Mouse (Mus musculus): ENCODE results near the gene Mavs. TPM values are rescaled to one million over a fixed set of nuclear protein-coding genes. Genes with fewer than 3 reads are reported as not detected.

Gene Mavs
- 27.8 and 30.2 TPM in 2 replicates for polyA plus RNA-seq (2015; fragmentation: Nextera tagmentation; extraction: Ambion mirVana)

DNA sequence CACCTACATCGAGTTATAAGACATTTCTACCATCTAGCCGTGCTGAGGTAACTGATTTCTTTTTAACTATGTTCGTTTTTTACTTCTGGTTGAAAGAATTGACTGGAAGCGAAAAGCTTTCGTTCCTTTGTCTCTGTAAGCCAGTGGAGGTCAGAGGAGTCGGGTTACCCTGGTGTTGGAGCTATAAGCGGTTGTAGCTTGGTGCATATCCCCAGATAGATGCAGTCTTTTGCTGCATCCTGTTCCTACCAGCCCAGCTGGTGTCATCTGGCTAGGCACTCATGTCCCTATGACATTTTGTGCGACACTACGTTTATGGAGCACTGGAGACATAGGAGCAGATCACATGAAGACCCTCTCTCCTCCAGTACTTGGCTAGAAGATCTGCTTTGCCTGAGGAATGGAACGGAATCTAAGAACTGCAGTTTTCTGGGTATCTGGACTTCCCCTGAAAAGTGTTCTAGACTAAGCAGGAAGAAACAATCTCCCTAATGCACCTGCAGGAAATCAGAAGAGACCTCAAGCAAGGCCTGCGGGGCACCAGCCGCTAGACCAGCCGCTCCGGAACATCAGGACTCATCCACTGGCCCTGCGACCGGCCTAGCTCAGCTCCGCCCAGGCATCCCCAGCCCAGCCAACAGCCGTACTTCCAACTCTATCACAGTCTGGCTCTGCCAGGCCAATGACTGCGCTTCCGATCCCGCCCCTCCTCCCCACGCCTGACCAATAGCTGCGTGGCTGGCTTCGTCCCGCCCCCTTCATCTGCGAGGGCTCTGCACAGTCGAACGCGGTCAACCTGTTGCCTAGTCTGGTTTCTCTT, at the start of gene Mavs:
TSS of gene Mavs (plus strand) at position 757 of the 820 bp plus-strand sequence.
- peaks cover 20% of the 10 kb centered on the region; the same call in 1 of the 2 replicates for H3K36me3 ChIP-seq
- H3K27me3 ChIP-seq: no peaks in the 10 kb centered on the region
- H3K27ac ChIP-seq: peak within 1 kb of the TSS; percentile 91
- ATAC-seq (replicated peaks; ENCODE audit: low FRiP score): peak; percentile 100
- H3K4me3 ChIP-seq (replicated peaks): peak within 1 kb of the TSS; percentile 74
- H3K9me3 ChIP-seq (replicated peaks): no peaks in the 10 kb centered on the region
- H3K4me1 ChIP-seq: peaks cover 34% of the 10 kb centered on the region
- H3K4me2 ChIP-seq: peak within 1 kb of the TSS; percentile 86
- H3K9ac ChIP-seq: peak within 1 kb of the TSS; percentile 68
- WGBS: 9% methylated on average over 29 of the region's 29 CpGs

DNA sequence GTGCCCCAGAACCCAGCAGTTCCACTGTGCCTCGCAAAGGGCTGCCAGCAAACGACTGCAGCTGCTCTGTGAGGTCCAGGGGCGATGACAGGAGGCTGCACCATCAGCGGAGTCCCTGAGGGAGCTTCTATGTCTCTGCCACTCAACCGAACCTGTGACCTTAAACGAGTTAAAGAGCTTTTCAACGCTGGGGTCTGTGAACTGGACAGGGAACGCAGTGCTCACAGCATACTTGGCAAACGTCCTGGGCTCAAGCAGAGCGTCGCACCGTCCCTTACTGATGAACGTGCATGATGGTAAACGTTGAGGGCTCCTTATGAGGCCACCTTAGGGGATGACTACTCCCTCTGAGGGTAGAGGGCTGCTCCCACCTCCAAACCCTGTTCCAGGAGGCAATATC, 47.5 kb upstream of the Mavs start:
- WGBS: 3% methylated on average over 14 of the region's 14 CpGs
- H3K9ac ChIP-seq: peak overlapping the region; percentile 70
- no peak for ATAC-seq (replicated peaks; ENCODE audit: low FRiP score)
- H3K27me3 ChIP-seq: no peaks in the 10 kb centered on the region
- H3K4me1 ChIP-seq: peaks cover 49% of the 10 kb centered on the region
- peak overlapping the region; percentile 87 for H3K27ac ChIP-seq
- H3K4me2 ChIP-seq: peak overlapping the region; percentile 76
- H3K4me3 ChIP-seq (replicated peaks): peak overlapping the region; percentile 68
- no peaks in the 10 kb centered on the region for H3K9me3 ChIP-seq (replicated peaks)
- H3K36me3 ChIP-seq: peaks cover 4% of the 10 kb centered on the region

DNA sequence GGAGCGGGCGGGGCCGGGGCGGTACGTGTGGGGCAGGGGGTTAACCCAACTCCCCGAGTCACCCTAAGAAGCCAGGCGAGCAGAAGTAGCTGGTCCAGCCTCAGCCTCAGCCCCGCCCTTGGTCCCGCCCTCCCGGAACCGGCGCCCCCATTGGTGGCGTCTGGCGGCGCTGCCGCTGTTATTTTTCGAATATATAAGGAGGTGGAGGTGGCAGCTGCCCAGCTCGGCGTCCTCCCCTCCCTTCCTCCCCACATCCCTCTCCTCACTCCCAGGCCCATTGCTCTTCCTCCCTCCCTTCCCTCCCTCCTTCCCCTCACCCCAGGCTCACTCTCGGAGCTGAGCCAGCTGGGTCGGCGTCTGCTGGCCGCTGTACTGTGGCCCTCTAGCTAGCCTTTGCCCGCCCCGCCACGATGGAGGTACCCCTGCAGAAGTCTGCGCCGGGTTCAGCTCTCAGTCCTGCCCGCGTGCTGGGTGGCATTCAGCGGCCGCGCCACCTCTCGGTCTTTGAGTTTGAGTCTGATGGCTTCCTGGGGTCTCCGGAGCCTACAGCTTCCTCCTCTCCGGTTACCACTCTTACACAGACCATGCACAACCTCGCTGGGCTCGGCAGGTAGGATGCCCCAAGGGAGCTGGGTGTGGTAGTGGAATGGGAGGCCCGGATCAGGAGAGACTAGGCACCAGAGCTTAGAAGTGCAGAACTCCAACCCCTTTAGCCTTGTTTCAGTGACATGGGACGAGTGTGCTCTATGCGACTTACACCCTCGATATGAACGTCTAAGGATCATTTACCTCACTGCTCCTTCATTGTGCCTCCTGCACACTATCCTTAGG, 46.9 kb upstream of the Mavs start, which contains the start of the genes Cdc25b and Spef1:
TSS of gene Cdc25b (plus strand) at position 179 of the 831 bp plus-strand sequence.
TSS of gene Spef1 (minus strand) at position 512 of the 831 bp plus-strand sequence.
- peak within 1 kb of the TSS; percentile 87 for H3K27ac ChIP-seq
- H3K36me3 ChIP-seq: peaks cover 10% of the 10 kb centered on the region
- no peaks in the 10 kb centered on the region for H3K9me3 ChIP-seq (replicated peaks)
- H3K9ac ChIP-seq: peak within 1 kb of the TSS; percentile 70
- peak; percentile 87 for ATAC-seq (replicated peaks; ENCODE audit: low FRiP score)
- H3K4me1 ChIP-seq: peaks cover 51% of the 10 kb centered on the region
- H3K4me2 ChIP-seq: peak within 1 kb of the TSS; percentile 76
- H3K4me3 ChIP-seq (replicated peaks): peak within 1 kb of the TSS; percentile 68
- under 1% methylated on average over 42 of the region's 43 CpGs for WGBS
- no peaks in the 10 kb centered on the region for H3K27me3 ChIP-seq

DNA sequence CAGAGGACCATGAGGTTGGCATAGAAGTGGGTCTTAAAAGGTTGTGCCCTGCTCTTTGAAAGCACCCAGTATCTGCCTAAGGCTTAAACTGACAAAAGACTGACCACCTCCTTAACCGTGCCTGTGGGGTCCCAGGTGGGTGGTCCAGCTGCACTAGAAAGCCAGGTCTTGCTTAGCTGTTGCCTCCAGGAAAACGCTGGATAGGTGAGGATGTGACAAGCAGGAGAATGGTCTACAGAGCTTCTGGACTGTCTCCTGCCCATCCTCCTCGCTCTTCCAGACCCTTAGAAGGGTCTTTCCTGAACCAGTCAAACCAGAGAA, 46.3 kb upstream of the Mavs start:
- H3K36me3 ChIP-seq: peaks cover 14% of the 10 kb centered on the region
- peak overlapping the region; percentile 87 for H3K27ac ChIP-seq
- peak overlapping the region; percentile 70 for H3K9ac ChIP-seq
- H3K27me3 ChIP-seq: no peaks in the 10 kb centered on the region
- 22% methylated on average over 3 of the region's 3 CpGs for WGBS
- peaks cover 51% of the 10 kb centered on the region for H3K4me1 ChIP-seq
- no peak for ATAC-seq (replicated peaks; ENCODE audit: low FRiP score)
- peak overlapping the region; percentile 68 for H3K4me3 ChIP-seq (replicated peaks)
- H3K4me2 ChIP-seq: peak overlapping the region; percentile 76
- H3K9me3 ChIP-seq (replicated peaks): no peaks in the 10 kb centered on the region

DNA sequence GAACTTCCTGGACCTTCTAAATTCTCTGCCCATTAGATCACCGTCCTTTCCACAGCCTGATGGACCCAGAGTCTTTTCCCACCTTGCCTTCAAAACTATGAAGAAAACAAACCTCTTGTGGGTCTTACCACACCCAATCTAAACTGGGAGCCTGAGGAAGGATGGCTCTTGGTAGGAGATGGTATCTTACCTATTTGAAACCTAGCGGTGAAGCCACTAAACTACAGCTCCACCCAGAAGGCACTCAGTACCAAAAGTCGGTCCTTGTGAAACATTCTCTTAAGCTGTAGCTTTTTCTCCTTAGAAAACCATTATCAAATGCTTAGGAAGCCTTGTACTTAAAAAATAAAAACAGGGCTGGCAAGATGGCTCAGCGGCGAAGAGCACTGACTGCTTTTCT, 45.6 kb upstream of the Mavs start:
- 90% methylated on average over 5 of the region's 5 CpGs for WGBS
- H3K4me3 ChIP-seq (replicated peaks): no peak overlapping the region
- H3K4me2 ChIP-seq: peak overlapping the region; percentile 76
- H3K27ac ChIP-seq: no peak overlapping the region
- no peak for ATAC-seq (replicated peaks; ENCODE audit: low FRiP score)
- H3K36me3 ChIP-seq: peaks cover 22% of the 10 kb centered on the region
- no peaks in the 10 kb centered on the region for H3K27me3 ChIP-seq
- no peaks in the 10 kb centered on the region for H3K9me3 ChIP-seq (replicated peaks)
- H3K4me1 ChIP-seq: peaks cover 51% of the 10 kb centered on the region
- 0 out of 2 replicates have a peak overlapping the region, but pooled peaks have one; percentile 70 for H3K9ac ChIP-seq

DNA sequence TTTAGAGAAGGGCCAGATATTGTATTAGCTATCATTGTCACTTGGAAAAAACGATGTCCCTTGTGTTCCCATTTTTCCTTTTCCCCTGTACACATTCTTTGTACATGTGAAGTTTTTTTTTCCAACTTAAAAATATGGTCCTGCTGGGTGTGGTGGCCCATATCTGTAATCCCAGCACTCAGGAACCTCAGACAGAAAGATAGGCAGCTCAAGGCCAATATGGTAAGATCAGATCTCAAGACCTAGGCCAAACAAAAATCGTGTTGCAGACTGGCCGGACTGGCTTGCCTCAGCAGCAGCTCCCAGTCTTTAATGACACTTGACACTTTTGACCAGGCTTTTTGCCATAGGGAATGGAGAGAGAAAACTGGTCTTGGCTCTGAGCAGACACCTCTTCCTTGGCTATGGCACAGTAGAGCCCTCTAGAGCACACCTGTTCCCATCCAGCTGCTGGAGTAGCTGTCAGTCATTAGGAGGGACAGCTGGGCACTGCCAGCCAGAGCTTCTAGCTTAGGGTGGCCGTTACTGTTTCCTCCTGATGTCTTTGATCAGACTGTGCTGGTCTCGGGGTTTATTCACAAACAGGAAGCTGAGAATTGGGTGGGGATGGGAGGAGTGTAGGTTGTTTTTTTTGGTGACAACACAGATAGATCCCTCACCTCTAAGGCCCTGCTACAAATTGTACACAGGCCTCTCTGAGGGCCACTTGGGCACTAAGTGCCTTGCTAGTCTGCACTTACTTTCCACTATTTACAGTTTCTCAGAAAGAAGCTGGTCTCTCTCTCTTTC, 44.1 kb upstream of the Mavs start:
- Histone ChIP-seq H3K27ac (peak overlapping the region; percentile 87), H3K9ac (no peak overlapping the region), H3K4me3 (replicated peaks) (no peak overlapping the region), H3K4me2 (peak overlapping the region; percentile 14), H3K9me3 (replicated peaks) (no peaks in the 10 kb centered on the region), H3K27me3 (no peaks in the 10 kb centered on the region), H3K4me1 (peaks cover 51% of the 10 kb centered on the region), H3K36me3 (peaks cover 36% of the 10 kb centered on the region)
- 43% methylated on average over 5 of the region's 5 CpGs for WGBS
- no peak for ATAC-seq (replicated peaks; ENCODE audit: low FRiP score)

DNA sequence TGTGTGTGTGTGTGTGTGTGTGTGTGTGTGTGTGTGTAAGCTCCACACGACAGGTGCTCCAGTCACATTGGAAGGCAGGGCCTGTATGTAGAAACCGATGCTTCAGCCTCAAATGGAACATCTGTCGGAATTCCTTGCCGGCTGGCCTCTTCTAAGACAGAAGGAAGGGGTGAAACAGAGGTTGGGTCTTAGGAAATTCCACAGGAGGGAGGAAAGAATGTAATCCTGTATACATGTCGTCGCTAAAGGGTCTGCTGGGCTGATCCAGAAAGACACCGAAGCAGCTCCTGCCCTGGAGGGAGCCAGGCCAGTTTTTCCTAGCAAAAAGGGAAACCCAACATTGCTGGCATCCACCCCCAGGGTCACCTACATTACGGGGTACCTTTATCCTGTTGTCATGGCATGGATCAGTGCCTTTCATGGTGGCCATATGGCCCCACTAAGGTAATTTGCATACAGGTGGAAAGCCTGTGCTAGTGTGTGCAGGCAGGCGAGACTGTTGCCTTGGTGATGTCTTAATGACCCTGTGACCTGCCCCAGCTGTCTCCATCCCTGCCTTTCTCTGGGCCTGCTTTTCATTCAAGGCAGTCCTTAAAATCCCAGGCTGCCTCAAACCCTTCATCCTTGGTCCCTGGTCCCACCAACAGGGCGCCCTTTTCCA, 43.4 kb upstream of the Mavs start:
- Histone ChIP-seq H3K36me3 (peaks cover 43% of the 10 kb centered on the region), H3K4me3 (replicated peaks) (no peak overlapping the region; the same call in 1 of the 2 replicates), H3K27ac (peak overlapping the region; percentile 87), H3K4me1 (peaks cover 51% of the 10 kb centered on the region), H3K9me3 (replicated peaks) (no peaks in the 10 kb centered on the region), H3K27me3 (no peaks in the 10 kb centered on the region), H3K4me2 (peak overlapping the region; percentile 25), H3K9ac (no peak overlapping the region)
- ATAC-seq (replicated peaks; ENCODE audit: low FRiP score): peak; percentile 74
- 16% methylated on average over 10 of the region's 10 CpGs for WGBS

DNA sequence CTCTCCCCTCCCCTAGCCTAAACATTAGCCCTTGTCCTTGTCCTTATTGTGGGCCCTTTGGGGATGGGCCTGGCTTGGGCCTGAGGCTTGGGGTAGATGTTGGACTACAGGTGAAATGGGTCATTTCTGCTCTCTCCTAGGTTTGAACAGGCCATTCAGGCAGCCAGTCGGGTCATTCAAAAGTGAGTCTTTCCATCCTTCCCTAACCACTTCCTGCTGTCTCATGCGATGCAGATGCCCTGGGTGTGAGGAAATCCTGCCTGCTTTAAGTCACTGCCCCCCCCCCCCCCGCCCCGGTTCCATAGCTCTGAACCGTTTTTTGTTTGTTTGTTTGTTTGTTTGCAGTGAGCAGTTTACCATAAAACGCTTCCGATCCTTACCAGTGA, 42.9 kb upstream of the Mavs start:
- peaks cover 47% of the 10 kb centered on the region for H3K36me3 ChIP-seq
- no peak overlapping the region for H3K9ac ChIP-seq
- 76% methylated on average over 7 of the region's 7 CpGs for WGBS
- no peaks in the 10 kb centered on the region for H3K9me3 ChIP-seq (replicated peaks)
- no peak for ATAC-seq (replicated peaks; ENCODE audit: low FRiP score)
- H3K4me1 ChIP-seq: peaks cover 48% of the 10 kb centered on the region
- H3K27ac ChIP-seq: peak overlapping the region; percentile 87
- no peaks in the 10 kb centered on the region for H3K27me3 ChIP-seq
- peak overlapping the region; percentile 25; the same call in 1 of the 2 replicates for H3K4me2 ChIP-seq
- no peak overlapping the region for H3K4me3 ChIP-seq (replicated peaks)

DNA sequence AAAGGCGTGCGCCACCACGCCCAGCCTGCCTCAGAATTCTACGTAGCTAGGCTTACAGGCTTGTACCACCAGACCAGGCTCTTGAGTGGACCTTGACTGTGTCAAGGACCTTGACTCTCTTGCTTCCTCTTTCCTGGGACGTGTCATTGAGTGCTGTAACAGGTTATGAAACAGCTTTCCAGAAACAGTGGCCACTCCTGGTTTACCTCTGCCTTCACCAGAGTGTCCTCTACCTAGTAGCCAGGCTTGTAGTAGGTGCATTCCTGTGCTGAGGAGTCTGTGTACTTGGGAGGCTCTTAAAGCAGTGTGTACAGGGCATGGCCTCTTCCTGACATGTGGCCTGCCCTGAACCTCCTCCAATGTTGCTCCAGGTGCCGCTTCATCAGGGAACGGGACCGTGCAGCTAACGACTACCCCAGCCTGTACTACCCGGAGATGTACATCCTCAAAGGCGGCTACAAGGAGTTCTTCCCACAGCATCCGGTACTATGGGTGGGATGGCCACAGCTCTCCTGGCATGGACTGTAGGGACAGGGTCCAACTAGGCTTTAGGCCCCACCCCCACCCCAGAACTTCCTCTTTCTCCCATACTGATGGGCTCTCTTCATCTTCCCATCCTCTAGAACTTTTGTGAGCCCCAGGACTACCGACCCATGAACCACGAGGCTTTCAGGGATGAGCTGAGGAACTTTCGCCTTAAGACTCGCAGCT, 37.1 kb upstream of the Mavs start:
- 92% methylated on average over 16 of the region's 16 CpGs for WGBS
- Histone ChIP-seq H3K9ac (no peak overlapping the region), H3K9me3 (replicated peaks) (no peaks in the 10 kb centered on the region), H3K4me3 (replicated peaks) (no peak overlapping the region), H3K36me3 (peaks cover 78% of the 10 kb centered on the region), H3K27ac (no peak overlapping the region), H3K4me2 (no peak overlapping the region), H3K4me1 (no peaks in the 10 kb centered on the region), H3K27me3 (no peaks in the 10 kb centered on the region)
- no peak for ATAC-seq (replicated peaks; ENCODE audit: low FRiP score)

DNA sequence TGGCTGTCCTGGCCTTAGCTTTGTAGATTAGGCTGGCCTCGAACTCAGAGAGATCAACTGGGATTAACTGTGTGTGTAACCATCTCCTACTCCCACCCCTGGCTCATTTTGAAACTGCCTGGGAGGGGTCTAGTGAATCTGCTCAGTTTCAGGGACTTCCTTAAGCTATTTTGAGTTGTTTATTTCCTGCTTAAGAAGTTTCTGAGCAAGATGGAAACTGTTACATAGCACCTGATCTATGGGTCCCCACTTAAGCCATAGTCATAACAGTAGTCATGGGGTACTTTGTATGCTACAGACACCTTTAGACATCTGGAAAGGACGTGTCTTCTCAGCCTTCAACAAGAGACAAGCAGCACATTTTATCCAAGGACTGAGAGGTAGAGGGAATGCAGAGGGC, 33.2 kb upstream of the Mavs start:
- no peak for ATAC-seq (replicated peaks; ENCODE audit: low FRiP score)
- no peaks in the 10 kb centered on the region for H3K27me3 ChIP-seq

DNA sequence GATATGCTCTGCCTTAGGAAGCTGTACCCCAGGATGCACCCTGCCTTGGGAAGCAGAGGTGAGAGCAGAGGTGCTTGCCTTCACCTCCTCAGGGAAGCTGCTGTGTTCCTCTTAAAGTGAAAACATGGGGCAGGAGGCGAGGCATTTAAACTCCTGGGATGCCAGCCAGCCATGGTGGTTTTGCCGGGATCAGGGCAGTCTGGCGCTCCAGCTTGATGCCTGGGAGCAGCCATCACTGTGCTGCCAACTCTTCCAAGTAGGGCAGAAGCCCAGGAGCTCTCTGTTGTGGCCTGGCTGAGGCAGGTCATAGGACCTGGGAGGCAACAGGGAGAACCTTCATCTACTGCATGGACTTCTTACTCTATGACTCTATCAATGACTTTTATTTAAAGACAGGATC, 32.6 kb upstream of the Mavs start:
- WGBS: 95% methylated on average over 3 of the region's 3 CpGs

More for the DNA sequence above, 33.2 kb upstream of the Mavs start:
- Histone ChIP-seq H3K4me3 (replicated peaks) (no peak overlapping the region), H3K4me1 (peaks cover 18% of the 10 kb centered on the region), H3K9ac (no peak overlapping the region), H3K36me3 (peaks cover 41% of the 10 kb centered on the region), H3K9me3 (replicated peaks) (no peaks in the 10 kb centered on the region), H3K27ac (no peak overlapping the region), H3K4me2 (no peak overlapping the region)
- 86% methylated on average over 2 of the region's 2 CpGs for whole genome bisulfite sequencing

More for the DNA sequence above, 32.6 kb upstream of the Mavs start:
- Histone ChIP-seq H3K4me2 (no peak overlapping the region), H3K4me1 (peaks cover 18% of the 10 kb centered on the region), H3K27me3 (no peaks in the 10 kb centered on the region), H3K9ac (no peak overlapping the region), H3K9me3 (replicated peaks) (no peaks in the 10 kb centered on the region), H3K4me3 (replicated peaks) (no peak overlapping the region), H3K36me3 (peaks cover 39% of the 10 kb centered on the region), H3K27ac (no peak overlapping the region)
- ATAC-seq (replicated peaks; ENCODE audit: low FRiP score): no peak

Data from kidney, embryonic 15.5 days (tissue).